Mouse (Mus musculus) midbrain, embryonic 11.5 days (tissue): Measurements from ENCODE around the gene Sowaha. TPM values are rescaled to one million over a fixed set of nuclear protein-coding genes. Genes with fewer than 3 reads are reported as not detected.

Experiments used
- ATAC-seq: fragments of 200-750 bp; cut with Nextera tagmentation; 2 replicates; pipeline ENCODE4 v1.8.0; 2017; ENCODE audit warnings: moderate TSS enrichment, moderate library complexity; ENCODE audit not compliant: low FRiP score
- DNase-seq: peaks from one replicate; pipeline ENCODE4 v3.0.0; 2015; ENCODE audit warnings: low spot score; ENCODE audit errors: missing footprints
- H3K27ac ChIP-seq: fragments of 300-500 bp; sonication (generic); 2 replicates; pipeline ENCODE4 v1.5.1; 2014; ENCODE audit warnings: low read depth, low read length
- H3K27me3 ChIP-seq: fragments of 300-500 bp; sonication (generic); 2 replicates; pipeline ENCODE4 v1.6.1; 2014; ENCODE audit warnings: mild to moderate bottlenecking, low read length, moderate library complexity, mixed read lengths; ENCODE audit not compliant: control insufficient read depth, insufficient read depth
- H3K36me3 ChIP-seq: fragments of 300-500 bp; sonication (generic); 2 replicates; pipeline ENCODE4 v1.6.1; 2014; ENCODE audit warnings: mild to moderate bottlenecking, low read length, moderate library complexity, mixed read lengths; ENCODE audit not compliant: control insufficient read depth, insufficient read depth
- H3K4me1 ChIP-seq: fragments of 300-500 bp; sonication (generic); 2 replicates; pipeline ENCODE4 v1.6.1; 2014; ENCODE audit warnings: low read length; ENCODE audit not compliant: control insufficient read depth, insufficient read depth
- H3K4me2 ChIP-seq: fragments of 300-500 bp; sonication (generic); 2 replicates; pipeline ENCODE4 v1.6.1; 2014; ENCODE audit warnings: mild to moderate bottlenecking, moderate library complexity
- H3K4me3 ChIP-seq: fragments of 300-500 bp; sonication (generic); 2 replicates; pipeline ENCODE4 v1.5.1; 2014; ENCODE audit warnings: low read depth, low read length
- H3K9ac ChIP-seq: fragments of 300-500 bp; sonication (generic); 2 replicates; pipeline ENCODE4 v1.6.1; 2014; ENCODE audit warnings: low read length
- H3K9me3 ChIP-seq: fragments of 300-500 bp; sonication (generic); 2 replicates; pipeline ENCODE4 v1.6.1; 2016; ENCODE audit warnings: low read length; ENCODE audit not compliant: control insufficient read depth
- WGBS: fragments of 180-500 bp; shearing (Covaris S2); extraction: QIAGEN DNeasy Blood & Tissue Kit; methylation state at CpG from one replicate; pipeline ENCODE4 v1.1.7; 2014; 5-methylcytosine and 5-hydroxymethylcytosine counted together
- polyA plus RNA-seq: library from polyadenylated mRNA; unstranded; fragments of >200 nt; fragmentation: Nextera tagmentation; extraction: Ambion mirVana; gene quantifications from 2 replicates; pipeline ENCODE4 v1.2.1, GENCODE M21; 2014

Sowaha gene
- polyA plus RNA-seq, 1 experiment from 2014 or later: 0.05 TPM

- ATAC-seq (no peak), DNase-seq (no peak)
- H3K9me3 ChIP-seq: no peaks in the 10 kb centered on the region
- H3K9ac ChIP-seq: no peak overlapping the region
- no peak overlapping the region for H3K4me3 ChIP-seq
- H3K4me1 ChIP-seq: no peaks in the 10 kb centered on the region; the same call in 1 of the 2 replicates
- no peaks in the 10 kb centered on the region for H3K27me3 ChIP-seq
- no peaks in the 10 kb centered on the region for H3K36me3 ChIP-seq
- 92% methylated on average over 6 of the region's 6 CpGs for WGBS
- no peak overlapping the region for H3K27ac ChIP-seq
- no peak overlapping the region for H3K4me2 ChIP-seq
Observed at GRCm38 (mm10) chr11:53436338-53436737, 43.7 kb downstream of the Sowaha start.

- 86% methylated on average over 8 of the region's 8 CpGs for WGBS
- no peak overlapping the region for H3K27ac ChIP-seq
- no peak overlapping the region for H3K4me2 ChIP-seq
- no peak for DNase-seq
- no peaks in the 10 kb centered on the region for H3K9me3 ChIP-seq
- H3K4me3 ChIP-seq: no peak overlapping the region
- ATAC-seq: no peak
- H3K4me1 ChIP-seq: no peaks in the 10 kb centered on the region; the same call in 1 of the 2 replicates
- no peak overlapping the region for H3K9ac ChIP-seq
- H3K36me3 ChIP-seq: no peaks in the 10 kb centered on the region
- H3K27me3 ChIP-seq: no peaks in the 10 kb centered on the region
Observed at GRCm38 (mm10) chr11:53435504-53435903, 44.6 kb downstream of the Sowaha start.

- Histone ChIP-seq H3K4me3 (no peak overlapping the region), H3K9ac (no peak overlapping the region), H3K4me1 (peaks cover 7% of the 10 kb centered on the region), H3K9me3 (no peaks in the 10 kb centered on the region), H3K36me3 (no peaks in the 10 kb centered on the region), H3K4me2 (no peak overlapping the region), H3K27me3 (no peaks in the 10 kb centered on the region), H3K27ac (no peak overlapping the region)
- ATAC-seq (no peak), DNase-seq (no peak)
- WGBS: 63% methylated on average over 6 of the region's 6 CpGs
Observed at GRCm38 (mm10) chr11:53433057-53433456, 47.0 kb downstream of the Sowaha start.

GRCm38 (mm10) chr11:53431347-53432056 lies 48.6 kb downstream of the Sowaha start:
- H3K27me3 ChIP-seq: no peaks in the 10 kb centered on the region
- 26% methylated on average over 9 of the region's 9 CpGs for WGBS
- H3K9me3 ChIP-seq: no peaks in the 10 kb centered on the region
- DNase-seq (no peak), ATAC-seq (no peak)
- H3K36me3 ChIP-seq: no peaks in the 10 kb centered on the region
- H3K4me1 ChIP-seq: peaks cover 7% of the 10 kb centered on the region
- H3K27ac ChIP-seq: no peak overlapping the region
- H3K4me3 ChIP-seq: peak overlapping the region; percentile 62
- H3K9ac ChIP-seq: peak overlapping the region; percentile 32; the same call in 1 of the 2 replicates
- H3K4me2 ChIP-seq: peak overlapping the region; percentile 44

- Histone ChIP-seq H3K9me3 (no peaks in the 10 kb centered on the region), H3K4me2 (peak within 1 kb of the TSS; percentile 80), H3K9ac (peak within 1 kb of the TSS; percentile 74), H3K36me3 (no peaks in the 10 kb centered on the region), H3K4me3 (peak within 1 kb of the TSS; percentile 62), H3K27ac (no peak within 1 kb of the TSS), H3K27me3 (no peaks in the 10 kb centered on the region), H3K4me1 (peaks cover 7% of the 10 kb centered on the region)
- 0% methylated on average over 44 of the region's 44 CpGs for WGBS
- peak; percentile 97 for ATAC-seq
- peak; percentile 100 for DNase-seq
Observed at GRCm38 (mm10) chr11:53430670-53431346, 49.3 kb downstream of the Sowaha start, which contains the start of the genes Uqcrq and Gdf9. Gene Uqcrq (minus strand): TSS chr11:53430831. Gene Gdf9 (plus strand): TSS chr11:53431023.

GRCm38 (mm10) chr11:53430300-53430669 lies 49.8 kb downstream of the Sowaha start:
- H3K36me3 ChIP-seq: no peaks in the 10 kb centered on the region
- H3K9me3 ChIP-seq: no peaks in the 10 kb centered on the region
- H3K4me2 ChIP-seq: peak overlapping the region; percentile 80
- peak overlapping the region; percentile 62 for H3K4me3 ChIP-seq
- H3K27ac ChIP-seq: no peak overlapping the region
- under 1% methylated on average over 34 of the region's 34 CpGs for WGBS
- no peak for DNase-seq
- no peak; the same call in 1 of the 2 replicates for ATAC-seq
- no peaks in the 10 kb centered on the region for H3K27me3 ChIP-seq
- peaks cover 7% of the 10 kb centered on the region for H3K4me1 ChIP-seq
- peak overlapping the region; percentile 74 for H3K9ac ChIP-seq

GRCm38 (mm10) chr11:53429182-53429581 lies 50.9 kb downstream of the Sowaha start:
- no peaks in the 10 kb centered on the region for H3K27me3 ChIP-seq
- H3K4me3 ChIP-seq: no peak overlapping the region
- H3K9me3 ChIP-seq: no peaks in the 10 kb centered on the region
- H3K27ac ChIP-seq: no peak overlapping the region
- DNase-seq (no peak), ATAC-seq (no peak)
- H3K9ac ChIP-seq: no peak overlapping the region
- H3K4me1 ChIP-seq: peaks cover 7% of the 10 kb centered on the region
- no peaks in the 10 kb centered on the region for H3K36me3 ChIP-seq
- H3K4me2 ChIP-seq: no peak overlapping the region; the same call in 1 of the 2 replicates

GRCm38 (mm10) chr11:53428716-53429057 lies 51.4 kb downstream of the Sowaha start:
- H3K27ac ChIP-seq: no peak overlapping the region
- DNase-seq: no peak
- H3K9me3 ChIP-seq: no peaks in the 10 kb centered on the region
- H3K27me3 ChIP-seq: no peaks in the 10 kb centered on the region
- H3K9ac ChIP-seq: no peak overlapping the region
- no peak overlapping the region for H3K4me3 ChIP-seq
- no peaks in the 10 kb centered on the region for H3K36me3 ChIP-seq
- H3K4me2 ChIP-seq: no peak overlapping the region
- ATAC-seq: no peak
- WGBS: 92% methylated on average over 5 of the region's 5 CpGs
- H3K4me1 ChIP-seq: peaks cover 7% of the 10 kb centered on the region

- Histone ChIP-seq H3K4me2 (no peak overlapping the region), H3K27me3 (no peaks in the 10 kb centered on the region), H3K4me3 (no peak overlapping the region), H3K36me3 (no peaks in the 10 kb centered on the region), H3K9me3 (no peaks in the 10 kb centered on the region), H3K9ac (no peak overlapping the region), H3K27ac (no peak overlapping the region), H3K4me1 (peaks cover 7% of the 10 kb centered on the region)
- 93% methylated on average over 3 of the region's 3 CpGs for WGBS
- ATAC-seq (no peak), DNase-seq (no peak)
Observed at GRCm38 (mm10) chr11:53427993-53428715, 51.9 kb downstream of the Sowaha start.
